9 mouse cellular contexts compared by ENCODE assay signal in the genomic region with DNA sequence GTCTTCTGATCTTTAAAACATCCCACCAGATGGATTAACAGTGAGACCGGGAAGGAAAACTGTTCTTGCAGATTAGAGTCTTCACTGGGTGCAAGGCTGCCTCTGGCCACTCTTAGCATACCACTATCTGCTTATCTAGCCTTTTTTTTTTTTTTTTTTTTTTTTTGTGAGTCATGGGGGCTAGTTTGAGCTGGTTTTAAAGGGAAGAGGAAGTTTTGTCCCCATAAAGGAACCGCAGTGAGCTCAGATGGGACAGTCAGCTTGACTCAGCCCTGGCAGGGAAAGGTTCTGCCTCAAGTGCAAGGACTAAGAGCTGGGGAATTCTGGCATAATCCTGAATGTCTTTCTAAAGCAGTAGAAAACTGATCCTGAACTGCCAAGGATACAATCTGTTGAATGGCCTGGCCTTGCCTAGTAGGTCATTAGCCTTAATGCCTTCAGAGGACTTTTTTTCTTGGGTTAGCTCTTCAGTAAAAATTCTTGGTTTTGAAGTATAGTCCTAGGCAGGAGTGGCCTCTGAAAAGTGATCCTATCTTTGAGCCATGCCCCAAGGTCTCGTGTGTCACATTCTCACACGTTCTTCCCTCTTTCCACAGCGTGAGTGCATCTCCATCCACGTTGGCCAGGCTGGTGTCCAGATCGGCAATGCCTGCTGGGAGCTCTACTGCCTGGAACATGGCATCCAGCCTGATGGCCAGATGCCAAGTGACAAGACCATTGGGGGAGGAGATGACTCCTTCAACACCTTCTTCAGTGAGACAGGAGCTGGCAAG. TPM values are rescaled to one million over a fixed set of nuclear protein-coding genes. Genes with fewer than 3 reads are reported as not detected.
DNase-seq lines count a peak whose midpoint lies in the region; ATAC-seq and TF ChIP-seq lines count a peak whose summit lies in the region.
"Had no signal": no experiment of that assay in that cellular context is flagged by ENCODE, and none has a peak within 500 bp of the region (broad histone marks: within the 10 kb centered on the region; RNA-seq: fewer than 3 reads in every experiment).

No protein-coding gene starts in this region.

- no peak overlapping the region for H3K9ac ChIP-seq in lung, embryonic 16.5 days (ENCODE audit: low read length)

- no peak for ATAC-seq in lung, embryonic 16.5 days (ENCODE audit: low read depth)

- H3K4me2 ChIP-seq in lung, embryonic 16.5 days (ENCODE audit: low read depth, low read length) = 0 out of 2 replicates have a peak overlapping the region, but pooled peaks have one; percentile 73
- H3K4me2 ChIP-seq in myocyte (ENCODE audit: low read depth) = peak overlapping the region; percentile 94

- WGBS in lung, embryonic 16.5 days = 74% methylated on average over 7 of the region's 7 CpGs

- H3K4me1 ChIP-seq in lung, embryonic 16.5 days (replicated peaks; ENCODE audit: control insufficient read depth, insufficient read depth, low read length) = peaks cover 30% of the 10 kb centered on the region
- peaks cover 4% of the 10 kb centered on the region for H3K4me1 ChIP-seq in embryonic fibroblast, embryonic 13.5 days (ENCODE audit: control insufficient read depth, insufficient read depth, low read length)

- H3K4me3 ChIP-seq in lung, embryonic 16.5 days (ENCODE audit: low read length) = no peak overlapping the region
- peak overlapping the region; percentile 79 for H3K4me3 ChIP-seq in embryonic fibroblast, embryonic 13.5 days (ENCODE audit: insufficient read depth, low read length)
- peak overlapping the region; percentile 98 for H3K4me3 ChIP-seq in myocyte

- H3ac ChIP-seq in myocyte (ENCODE audit: control insufficient read depth, insufficient read length) = no peak overlapping the region

- no peak for TF ChIP-seq POLR2A in embryonic fibroblast, embryonic 13.5 days (IDR thresholded peaks at IDR 0.05; ENCODE audit: low read depth, low read length)
- TF ChIP-seq POLR2A in myocyte (IDR thresholded peaks at IDR 0.05; ENCODE audit: insufficient read length, low read depth) = no peak

- no peak overlapping the region for H3K27ac ChIP-seq in lung, embryonic 16.5 days (ENCODE audit: low read length)
- H3K27ac ChIP-seq in embryonic fibroblast, embryonic 13.5 days (ENCODE audit: insufficient read depth, low read length) = peak overlapping the region; percentile 84

- H3K27me3 ChIP-seq in lung, embryonic 16.5 days (ENCODE audit: control insufficient read depth, insufficient read depth, low read depth, low read length) = no peaks in the 10 kb centered on the region
- H3K27me3 ChIP-seq in myocyte (ENCODE audit: control insufficient read depth, insufficient read depth, insufficient read length) = no peaks in the 10 kb centered on the region

- peaks cover 22% of the 10 kb centered on the region for H3K36me3 ChIP-seq in lung, embryonic 16.5 days (ENCODE audit: control insufficient read depth, insufficient read depth, low read length)
- H3K36me3 ChIP-seq in myocyte (ENCODE audit: control insufficient read depth, insufficient read depth) = peaks cover 35% of the 10 kb centered on the region

- intact Hi-C loops in left cerebral cortex, postnatal 10 days (cut with DNase I) = no loop called here

- peaks cover 55% of the 10 kb centered on the region for H3K79me2 ChIP-seq in myocyte (ENCODE audit: control insufficient read depth, insufficient read depth)

- H3K9me3 ChIP-seq in lung, embryonic 16.5 days (ENCODE audit: control insufficient read depth, low read length) = no peaks in the 10 kb centered on the region

- no peak for TF ChIP-seq CTCF in embryonic fibroblast, embryonic 13.5 days (IDR thresholded peaks at IDR 0.05; ENCODE audit: borderline replicate concordance, insufficient read depth, low read length)

- peak; percentile 43 for DNase-seq in cerebellum, postnatal 14 days
- no peak for DNase-seq in cerebellum, adult 9-10 months
- no peak for DNase-seq in lung, postnatal 36 days
- DNase-seq in thymus, postnatal 25 days = no peak
- no peak for DNase-seq in left cerebral cortex, postnatal 10 days (ENCODE audit: extremely low spot score in 1 of 2, low spot score in 2 of 2)
- DNase-seq: gastrocnemius, postnatal 10 days had no signal

TF ChIP-seq in myocyte, 11 proteins besides CTCF, POLR2A, EP300 and RAD21:
- TF ChIP-seq TCF12 (IDR thresholded peaks at IDR 0.05; ENCODE audit: insufficient read depth, poor library complexity, severe bottlenecking) (no peak), MYOD1 (IDR thresholded peaks at IDR 0.05; ENCODE audit: control insufficient read depth in 1 of 3, insufficient read length in 2 of 3, low read depth in 2 of 3) (no peak), REST (IDR thresholded peaks at IDR 0.05; ENCODE audit: insufficient read depth, insufficient read length) (no peak), E2F4 (IDR thresholded peaks at IDR 0.05; ENCODE audit: insufficient read depth) (no peak), SRF (IDR thresholded peaks at IDR 0.05; ENCODE audit: control insufficient read depth, insufficient read length, low read depth) (no peak), MYOG (IDR thresholded peaks at IDR 0.05; ENCODE audit: control insufficient read depth in 1 of 3, insufficient read depth in 1 of 3, insufficient read length in 2 of 3, low read depth in 2 of 3) (no peak), TCF3 (IDR thresholded peaks at IDR 0.05; ENCODE audit: insufficient read length, low read depth) (no peak), CEBPB (IDR thresholded peaks at IDR 0.05; ENCODE audit: insufficient read depth, poor library complexity, severe bottlenecking) (no peak), USF1 (IDR thresholded peaks at IDR 0.05; ENCODE audit: low read depth) (no peak), POLR2AphosphoS2 (IDR thresholded peaks at IDR 0.05; ENCODE audit: insufficient read length, low read depth) (no peak), MAX (IDR thresholded peaks at IDR 0.05; ENCODE audit: low read depth) (no peak)

RNA-seq across cellular contexts. Expression of a gene that starts 4.0 kb away (rescaled TPM):
- 226 and 230 TPM in 2 replicates for polyA plus RNA-seq in lung, embryonic 16.5 days (2015; fragmentation: Nextera tagmentation; extraction: Ambion mirVana)
- 171 and 395 TPM in 2 replicates for polyA plus RNA-seq in embryonic fibroblast, embryonic 13.5 days (2011; ENCODE audit: insufficient read length, low read depth, missing spikeins)
- 462 TPM for polyA plus RNA-seq in myocyte (2012; fragmentation: generic; extraction: Trizol)
- 100 to 1,000 TPM; 255 to 292 TPM for total RNA-seq in left cerebral cortex, postnatal 10 days (2021)

RNA-seq across cellular contexts. Expression of a gene that starts 21.3 kb away (rescaled TPM):
- 3.9 and 4.5 TPM in 2 replicates for polyA plus RNA-seq in lung, embryonic 16.5 days (2015; fragmentation: Nextera tagmentation; extraction: Ambion mirVana)
- 0.60 TPM in 1 of 2 replicates, not detected in the other for polyA plus RNA-seq in embryonic fibroblast, embryonic 13.5 days (2011; ENCODE audit: insufficient read length, low read depth, missing spikeins)
- polyA plus RNA-seq in myocyte (2012; fragmentation: generic; extraction: Trizol) = 0.98 TPM
- 1 to 10 TPM; 5.5 to 5.9 TPM for total RNA-seq in left cerebral cortex, postnatal 10 days (2021)

RNA-seq across cellular contexts. Expression of a gene that starts 40.7 kb away (rescaled TPM):
- 39.5 and 41.1 TPM in 2 replicates for polyA plus RNA-seq in lung, embryonic 16.5 days (2015; fragmentation: Nextera tagmentation; extraction: Ambion mirVana)
- 12.2 and 19.9 TPM in 2 replicates for polyA plus RNA-seq in embryonic fibroblast, embryonic 13.5 days (2011; ENCODE audit: insufficient read length, low read depth, missing spikeins)
- 18.6 TPM for polyA plus RNA-seq in myocyte (2012; fragmentation: generic; extraction: Trizol)
- total RNA-seq in left cerebral cortex, postnatal 10 days (2021) = 1 to 10 TPM; 1.4 to 2.2 TPM

RNA-seq across cellular contexts. Expression of a gene that starts 53.9 kb away (rescaled TPM):
- not detected in 2 replicates for polyA plus RNA-seq in lung, embryonic 16.5 days (2015; fragmentation: Nextera tagmentation; extraction: Ambion mirVana)
- not detected in 2 replicates for polyA plus RNA-seq in embryonic fibroblast, embryonic 13.5 days (2011; ENCODE audit: insufficient read length, low read depth, missing spikeins)
- polyA plus RNA-seq in myocyte (2012; fragmentation: generic; extraction: Trizol) = 0.10 TPM
- total RNA-seq in left cerebral cortex, postnatal 10 days (2021) = not detected
- total RNA-seq: gastrocnemius, postnatal 10 days had no signal

RNA-seq across cellular contexts. Expression of a gene that starts 59.3 kb away (rescaled TPM):
- 1.6 and 2.4 TPM in 2 replicates for polyA plus RNA-seq in lung, embryonic 16.5 days (2015; fragmentation: Nextera tagmentation; extraction: Ambion mirVana)
- polyA plus RNA-seq in embryonic fibroblast, embryonic 13.5 days (2011; ENCODE audit: insufficient read length, low read depth, missing spikeins) = not detected in 2 replicates
- polyA plus RNA-seq in myocyte (2012; fragmentation: generic; extraction: Trizol) = 0.78 TPM
- not detected for total RNA-seq in left cerebral cortex, postnatal 10 days (2021)

Comparison
In these comparisons a context has a peak if more than half of its experiments do, and no peak if none do; other contexts are left out.
1. DNase-seq: peak in cerebellum, postnatal 14 days (2 of 2); none in cerebellum, adult 9-10 months (single experiment), lung, postnatal 36 days (single experiment), thymus, postnatal 25 days (single experiment) and left cerebral cortex, postnatal 10 days (0 of 2).